Mouse (Mus musculus) CH12.LX (cell line): ENCODE results near the gene 9930021J03Rik.

Experiments
- BHLHE40 ChIP-seq: IDR thresholded peaks from 2 replicates; pipeline ENCODE4 v1.6.1; 2011; ENCODE audit warnings: mild to moderate bottlenecking, low read depth, low read length, improper control_type of control experiment
- CHD1 ChIP-seq: IDR thresholded peaks from 2 replicates; pipeline ENCODE4 v1.6.1; 2012; ENCODE audit warnings: low read depth, low read length, improper control_type of control experiment, inconsistent platforms
- CTCF ChIP-seq, 2 experiments: IDR thresholded peaks in 1 of 2; conservative IDR thresholded peaks in 1 of 2; 2 replicates each; pipeline ENCODE4 v1.5.1; 2011 to 2012; ENCODE audit warnings: low read depth in 2 of 2, low read length in 2 of 2, improper control_type of control experiment in 1 of 2, inconsistent platforms in 1 of 2, mild to moderate bottlenecking in 1 of 2, moderate library complexity in 1 of 2
- EP300 ChIP-seq: IDR thresholded peaks from 2 replicates; pipeline ENCODE4 v1.6.1; 2011; ENCODE audit warnings: low read length, improper control_type of control experiment
- MXI1 ChIP-seq: IDR thresholded peaks from 2 replicates; pipeline ENCODE4 v1.6.1; 2011; ENCODE audit warnings: mild to moderate bottlenecking, low read depth, low read length, improper control_type of control experiment
- NRF1 ChIP-seq: IDR thresholded peaks from 2 replicates; pipeline ENCODE4 v1.6.1; 2014; ENCODE audit warnings: low read depth, mild to moderate bottlenecking, inconsistent platforms, low read length, improper control_type of control experiment, moderate library complexity
- PAX5 ChIP-seq: IDR thresholded peaks from 2 replicates; pipeline ENCODE4 v1.6.1; 2012; ENCODE audit warnings: low read length, inconsistent platforms, mixed read lengths
- POLR2A ChIP-seq: IDR thresholded peaks from 2 replicates; pipeline ENCODE4 v1.6.1; 2011; ENCODE audit warnings: low read depth, mild to moderate bottlenecking, improper control_type of control experiment, low read length
- RAD21 ChIP-seq: IDR thresholded peaks from 2 replicates; pipeline ENCODE4 v1.6.1; 2011; ENCODE audit warnings: low read depth, mild to moderate bottlenecking, low read length, improper control_type of control experiment, moderate library complexity
- USF1 ChIP-seq: IDR thresholded peaks from 2 replicates; pipeline ENCODE4 v1.6.1; 2014; ENCODE audit warnings: low read depth, mild to moderate bottlenecking, inconsistent platforms, low read length, improper control_type of control experiment
- ZNF384 ChIP-seq: IDR thresholded peaks from 2 replicates; pipeline ENCODE4 v1.6.1; 2012; ENCODE audit warnings: low read depth, low read length, improper control_type of control experiment, inconsistent platforms

- TF ChIP-seq ZNF384 (no peak), CHD1 (no peak), NRF1 (no peak), USF1 (no peak), EP300 (no peak), CTCF (conservative IDR thresholded peaks at IDR 0.05 in 1 of 2, IDR thresholded peaks at IDR 0.05 in 1 of 2; ENCODE audit: low read depth in 2 of 2, low read length in 2 of 2) (no peak), MXI1 (no peak), BHLHE40 (no peak), POLR2A (no peak), RAD21 (no peak), PAX5 (no peak)
These were observed 47.9 kb upstream of the 9930021J03Rik start for GRCm38 (mm10) chr19:29853711-29854110.
